Mouse (Mus musculus) heart, embryonic 15.5 days (tissue): Measurements from ENCODE around the gene Plekhs1. TPM values are rescaled to one million over a fixed set of nuclear protein-coding genes. Genes with fewer than 3 reads are reported as not detected.

Experiments
- ATAC-seq: fragments of 200-750 bp; cut with Nextera tagmentation; replicated peaks from 2 replicates; pipeline ENCODE4 v1.8.0; 2017; ENCODE audit warnings: low read depth, moderate TSS enrichment; ENCODE audit not compliant: insufficient number of reproducible peaks, insufficient read depth, low FRiP score
- H3K27ac ChIP-seq: fragments of 300-500 bp; sonication (generic); 2 replicates; pipeline ENCODE4 v1.5.1; 2015; ENCODE audit warnings: mild to moderate bottlenecking, inconsistent platforms
- H3K27me3 ChIP-seq: fragments of 300-500 bp; sonication (generic); 2 replicates; pipeline ENCODE4 v1.6.1; 2015; ENCODE audit warnings: inconsistent platforms
- H3K36me3 ChIP-seq: fragments of 300-500 bp; sonication (generic); 2 replicates; pipeline ENCODE4 v1.6.1; 2015; ENCODE audit warnings: mild to moderate bottlenecking, inconsistent platforms
- H3K4me1 ChIP-seq: fragments of 300-500 bp; sonication (generic); replicated peaks from 2 replicates; pipeline ENCODE4 v1.6.1; 2015; ENCODE audit warnings: inconsistent platforms
- H3K4me2 ChIP-seq: fragments of 300-500 bp; sonication (generic); 2 replicates; pipeline ENCODE4 v1.6.1; 2015; ENCODE audit warnings: inconsistent platforms, mild to moderate bottlenecking, moderate library complexity
- H3K4me3 ChIP-seq: fragments of 300-500 bp; sonication (generic); 2 replicates; pipeline ENCODE4 v1.5.1; 2015; ENCODE audit warnings: mild to moderate bottlenecking, inconsistent platforms
- H3K9ac ChIP-seq: fragments of 300-500 bp; sonication (generic); 2 replicates; pipeline ENCODE4 v1.6.1; 2015; ENCODE audit warnings: mild to moderate bottlenecking, inconsistent platforms
- H3K9me3 ChIP-seq: fragments of 300-500 bp; sonication (generic); replicated peaks from 2 replicates; pipeline ENCODE4 v1.6.1; 2016; ENCODE audit warnings: inconsistent platforms
- WGBS: fragments of 180-500 bp; shearing (Covaris S2); methylation state at CpG from one replicate; pipeline ENCODE4 v1.1.7; 2015; ENCODE audit warnings: mixed read lengths; 5-methylcytosine and 5-hydroxymethylcytosine counted together
- polyA plus RNA-seq: library from polyadenylated mRNA; unstranded; fragments of >200 nt; fragmentation: Nextera tagmentation; extraction: Ambion mirVana; gene quantifications from 2 replicates; pipeline ENCODE4 v1.2.1, GENCODE M21; 2015

The Plekhs1 gene
- polyA plus RNA-seq, 1 experiment from 2014 or later = 0.08 TPM

DNA sequence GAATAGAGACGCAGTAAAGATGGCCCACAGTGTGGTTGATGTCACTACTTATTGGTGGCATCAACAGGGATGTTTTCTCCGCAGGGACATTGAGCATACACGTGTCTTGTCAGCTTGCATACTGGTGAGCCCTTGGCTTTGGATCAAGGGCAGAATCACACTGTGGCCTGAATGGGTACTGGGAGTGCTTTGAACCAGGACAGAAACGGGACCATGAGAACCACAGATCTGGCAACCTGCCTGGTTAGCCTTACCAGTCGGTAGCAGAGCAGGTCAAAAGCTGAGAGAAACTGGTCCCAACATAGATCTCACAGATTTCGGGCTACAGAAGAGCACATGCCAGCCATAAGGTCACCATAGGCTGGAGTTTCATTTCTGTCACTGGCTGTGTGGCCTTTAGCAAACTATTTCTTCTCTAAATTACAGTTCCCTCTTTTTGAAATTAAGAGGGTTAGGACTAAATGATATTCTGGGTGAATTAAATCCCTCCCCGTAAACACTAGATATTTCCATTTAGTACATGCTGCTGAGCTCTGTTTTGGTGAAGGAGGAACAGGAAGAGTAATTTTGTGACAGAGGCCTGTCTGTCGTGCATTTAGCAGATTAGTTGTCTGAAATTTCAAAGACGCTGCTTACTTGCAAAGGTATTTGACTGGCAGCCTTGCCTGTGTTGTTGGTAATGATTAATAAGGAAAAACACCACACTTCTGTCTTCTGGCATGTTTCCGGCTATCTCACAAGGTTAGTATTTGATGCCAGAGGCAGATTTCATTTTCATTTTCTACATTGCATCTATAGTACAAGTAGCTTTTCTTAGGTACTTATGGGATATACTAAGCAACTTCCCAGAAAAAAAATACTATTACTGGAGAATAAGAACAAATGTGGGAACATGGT, 2.0 kb upstream of the Plekhs1 start:
- Histone ChIP-seq H3K27ac (no peak overlapping the region), H3K9ac (no peak overlapping the region), H3K9me3 (no peaks in the 10 kb centered on the region), H3K4me3 (no peak overlapping the region), H3K27me3 (0 out of 2 replicates have a peak, but pooled peaks cover 3% of the 10 kb centered on the region), H3K36me3 (no peaks in the 10 kb centered on the region), H3K4me1 (0 out of 2 replicates have a peak, but pooled peaks cover 2% of the 10 kb centered on the region), H3K4me2 (no peak overlapping the region)
- 84% methylated on average over 10 of the region's 10 CpGs for WGBS
- no peak for ATAC-seq

- H3K9ac ChIP-seq = no peak overlapping the region
- H3K36me3 ChIP-seq = no peaks in the 10 kb centered on the region
- H3K27me3 ChIP-seq = 0 out of 2 replicates have a peak, but pooled peaks cover 3% of the 10 kb centered on the region
- no peak overlapping the region for H3K4me2 ChIP-seq
- no peak overlapping the region for H3K4me3 ChIP-seq
- 82% methylated on average over 2 of the region's 2 CpGs for WGBS
- ATAC-seq = no peak
- 0 out of 2 replicates have a peak, but pooled peaks cover 2% of the 10 kb centered on the region for H3K4me1 ChIP-seq
- no peak overlapping the region for H3K27ac ChIP-seq
- H3K9me3 ChIP-seq = no peaks in the 10 kb centered on the region
These were observed 1.2 kb upstream of the Plekhs1 start for GRCm38 (mm10) chr19:56460241-56460640.

DNA sequence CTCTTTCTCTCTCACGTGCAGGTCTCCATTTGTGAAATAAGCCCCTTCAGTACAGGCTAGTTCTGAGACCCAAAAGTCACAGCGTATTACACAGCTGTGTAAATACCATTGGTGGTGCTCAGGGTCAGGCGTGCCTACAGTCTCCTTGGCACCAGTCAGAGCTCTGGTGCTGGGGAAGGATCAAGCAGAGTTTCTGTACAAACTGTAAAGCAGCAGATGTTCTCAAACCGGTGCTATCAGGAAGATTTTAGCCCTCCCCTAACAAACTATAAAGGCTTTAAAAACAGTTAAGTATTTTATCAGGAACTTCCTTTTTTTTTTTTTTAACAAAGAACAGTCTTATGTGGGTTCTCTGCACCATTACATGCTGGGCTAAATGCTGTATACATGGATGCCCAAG, 1.3 kb downstream of the Plekhs1 start:
- Histone ChIP-seq H3K9ac (no peak overlapping the region), H3K4me3 (no peak overlapping the region), H3K4me1 (0 out of 2 replicates have a peak, but pooled peaks cover 2% of the 10 kb centered on the region), H3K4me2 (no peak overlapping the region), H3K9me3 (no peaks in the 10 kb centered on the region), H3K27me3 (no peaks in the 10 kb centered on the region), H3K36me3 (no peaks in the 10 kb centered on the region), H3K27ac (no peak overlapping the region)
- 74% methylated on average over 4 of the region's 4 CpGs for WGBS
- ATAC-seq = no peak

- WGBS = 78% methylated on average over 8 of the region's 8 CpGs
- H3K36me3 ChIP-seq = no peaks in the 10 kb centered on the region
- 0 out of 2 replicates have a peak, but pooled peaks cover 1% of the 10 kb centered on the region for H3K4me1 ChIP-seq
- H3K4me2 ChIP-seq = no peak overlapping the region
- no peak overlapping the region for H3K4me3 ChIP-seq
- no peaks in the 10 kb centered on the region for H3K9me3 ChIP-seq
- no peak overlapping the region for H3K27ac ChIP-seq
- no peak for ATAC-seq
- no peak overlapping the region for H3K9ac ChIP-seq
- H3K27me3 ChIP-seq = no peaks in the 10 kb centered on the region
These were observed 5.0 kb downstream of the Plekhs1 start for GRCm38 (mm10) chr19:56466486-56466885.

- H3K27ac ChIP-seq = no peak overlapping the region
- H3K9me3 ChIP-seq = no peaks in the 10 kb centered on the region
- peaks cover 5% of the 10 kb centered on the region for H3K4me1 ChIP-seq
- ATAC-seq = no peak
- no peak overlapping the region for H3K4me2 ChIP-seq
- no peak overlapping the region for H3K4me3 ChIP-seq
- no peak overlapping the region for H3K9ac ChIP-seq
- peaks cover 4% of the 10 kb centered on the region; the same call in 1 of the 2 replicates for H3K27me3 ChIP-seq
- no peaks in the 10 kb centered on the region for H3K36me3 ChIP-seq
- 78% methylated on average over 14 of the region's 14 CpGs for WGBS
These were observed 9.0 kb downstream of the Plekhs1 start for GRCm38 (mm10) chr19:56470286-56471020.

DNA sequence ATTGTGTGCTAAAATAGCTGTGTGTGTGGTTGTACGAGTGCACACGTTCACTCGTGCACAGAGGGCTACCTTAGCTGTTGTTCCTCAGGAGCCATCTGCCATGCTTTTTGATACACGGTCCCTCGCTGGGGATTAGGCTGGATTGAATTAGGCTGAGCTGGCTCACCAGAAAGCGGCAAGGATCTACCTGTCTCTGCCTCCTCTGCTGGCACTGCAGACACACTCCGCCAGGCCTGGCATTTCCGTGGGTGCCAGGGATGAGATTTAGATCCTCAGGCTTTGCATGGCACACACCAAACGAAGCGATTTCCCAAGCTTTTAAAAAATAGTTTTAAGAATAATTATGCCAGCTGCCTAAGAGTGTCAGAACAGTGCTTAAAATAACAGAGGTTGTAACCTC, 10.5 kb downstream of the Plekhs1 start:
- no peak overlapping the region for H3K4me2 ChIP-seq
- peaks cover 4% of the 10 kb centered on the region; the same call in 1 of the 2 replicates for H3K27me3 ChIP-seq
- no peak overlapping the region for H3K9ac ChIP-seq
- no peaks in the 10 kb centered on the region for H3K9me3 ChIP-seq
- no peaks in the 10 kb centered on the region for H3K36me3 ChIP-seq
- no peak for ATAC-seq
- no peak overlapping the region for H3K27ac ChIP-seq
- no peak overlapping the region for H3K4me3 ChIP-seq
- peaks cover 5% of the 10 kb centered on the region for H3K4me1 ChIP-seq
- WGBS = 84% methylated on average over 10 of the region's 10 CpGs

- Histone ChIP-seq H3K9ac (no peak overlapping the region), H3K4me2 (peak overlapping the region; percentile 53), H3K4me1 (peaks cover 5% of the 10 kb centered on the region), H3K9me3 (no peaks in the 10 kb centered on the region), H3K27ac (no peak overlapping the region), H3K36me3 (no peaks in the 10 kb centered on the region), H3K27me3 (peaks cover 4% of the 10 kb centered on the region; the same call in 1 of the 2 replicates), H3K4me3 (peak overlapping the region; percentile 26)
- peak; percentile 70 for ATAC-seq
- 38% methylated on average over 19 of the region's 19 CpGs for WGBS
These were observed 13.6 kb downstream of the Plekhs1 start for GRCm38 (mm10) chr19:56474869-56475550.

GRCm38 (mm10) chr19:56476546-56476945, 15.1 kb downstream of the Plekhs1 start:
- WGBS = 73% methylated on average over 2 of the region's 2 CpGs
- Histone ChIP-seq H3K27me3 (peaks cover 4% of the 10 kb centered on the region; the same call in 1 of the 2 replicates), H3K36me3 (no peaks in the 10 kb centered on the region), H3K9ac (no peak overlapping the region), H3K27ac (no peak overlapping the region), H3K4me1 (peaks cover 5% of the 10 kb centered on the region), H3K9me3 (no peaks in the 10 kb centered on the region), H3K4me2 (no peak overlapping the region), H3K4me3 (no peak overlapping the region)
- ATAC-seq = no peak

DNA sequence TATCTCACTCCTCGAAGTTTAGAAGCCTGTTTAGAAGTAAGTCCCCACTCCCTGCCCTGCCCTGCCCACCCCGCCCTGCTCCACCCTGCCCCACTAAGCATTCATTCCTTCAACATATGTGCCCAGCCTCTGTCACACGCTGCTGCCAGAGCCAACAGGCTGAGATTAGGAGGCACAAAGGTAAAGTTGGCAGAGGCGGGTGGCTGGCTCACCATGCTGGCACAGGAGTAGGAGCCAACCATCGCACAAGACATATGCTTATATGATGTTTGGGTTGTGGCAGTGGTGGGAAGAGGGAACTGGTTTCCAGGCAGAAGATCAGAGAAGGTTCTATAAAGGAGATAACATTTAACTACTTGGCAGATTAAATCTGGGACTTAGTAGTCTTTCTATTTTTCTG, 15.8 kb downstream of the Plekhs1 start:
- Histone ChIP-seq H3K4me2 (no peak overlapping the region), H3K9ac (no peak overlapping the region), H3K36me3 (no peaks in the 10 kb centered on the region), H3K4me1 (peaks cover 5% of the 10 kb centered on the region), H3K27me3 (peaks cover 4% of the 10 kb centered on the region; the same call in 1 of the 2 replicates), H3K4me3 (no peak overlapping the region), H3K9me3 (no peaks in the 10 kb centered on the region), H3K27ac (no peak overlapping the region)
- 74% methylated on average over 5 of the region's 5 CpGs for WGBS
- no peak for ATAC-seq

DNA sequence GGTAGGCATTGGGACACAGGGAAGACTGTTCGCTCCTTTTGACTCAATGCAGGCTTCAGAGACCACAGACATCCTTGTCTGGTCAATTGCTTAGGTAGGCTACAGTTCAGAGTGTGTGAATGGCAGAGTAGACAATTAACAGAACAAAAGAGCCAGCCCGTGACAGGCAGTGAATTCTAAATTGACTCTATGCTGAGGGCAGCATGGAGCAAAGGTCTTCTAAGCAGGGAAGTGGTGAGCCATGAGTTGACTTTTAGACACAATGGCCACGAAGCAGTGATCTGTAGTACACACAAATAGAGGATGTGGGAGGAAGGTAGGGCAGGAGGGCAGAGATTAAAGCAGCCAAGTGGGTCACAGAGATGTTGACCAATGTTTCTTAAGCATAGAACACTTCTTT, 16.4 kb downstream of the Plekhs1 start:
- Histone ChIP-seq H3K9ac (no peak overlapping the region), H3K36me3 (no peaks in the 10 kb centered on the region), H3K27ac (no peak overlapping the region), H3K4me2 (no peak overlapping the region), H3K9me3 (no peaks in the 10 kb centered on the region), H3K4me1 (peaks cover 5% of the 10 kb centered on the region), H3K27me3 (peaks cover 4% of the 10 kb centered on the region; the same call in 1 of the 2 replicates), H3K4me3 (no peak overlapping the region)
- WGBS = 66% methylated on average over 3 of the region's 3 CpGs
- no peak for ATAC-seq
